Mouse (Mus musculus) small intestine, adult 2 months (tissue): Measurements from ENCODE around the gene Gm20388. TPM values are rescaled to one million over a fixed set of nuclear protein-coding genes. Genes with fewer than 3 reads are reported as not detected.
"Not testable (repeated sequence)": the region's sequence is repeated elsewhere in the genome, so short reads cannot be mapped to it uniquely, and the experiment has no call there.

Experiments used
- H3K27ac ChIP-seq: fragments of 200-500 bp; 2 replicates; pipeline ENCODE4 v1.5.1; 2012; ENCODE audit warnings: low read depth, low read length, control low read depth, inconsistent platforms; ENCODE audit not compliant: insufficient read depth
- H3K27me3 ChIP-seq: fragments of 200-500 bp; 2 replicates; pipeline ENCODE4 v1.6.1; 2012; ENCODE audit warnings: mild to moderate bottlenecking, moderate library complexity, low read length, inconsistent platforms; ENCODE audit not compliant: control insufficient read depth, insufficient read depth
- H3K36me3 ChIP-seq: fragments of 200-500 bp; 2 replicates; pipeline ENCODE4 v1.6.1; 2012; ENCODE audit warnings: mild to moderate bottlenecking, low read length, control low read depth, inconsistent platforms; ENCODE audit not compliant: control insufficient read depth, insufficient read depth
- H3K4me1 ChIP-seq: fragments of 200-500 bp; 2 replicates; pipeline ENCODE4 v1.6.1; 2012; ENCODE audit warnings: low read length, inconsistent platforms, mixed read lengths; ENCODE audit not compliant: control insufficient read depth, insufficient read depth, insufficient read length
- H3K4me3 ChIP-seq: fragments of 200-500 bp; 2 replicates; pipeline ENCODE4 v1.5.1; 2012; ENCODE audit warnings: low read depth, mild to moderate bottlenecking, control low read depth, inconsistent platforms, low read length, moderate library complexity
- CTCF ChIP-seq: fragments of 200-500 bp; IDR thresholded peaks from 2 replicates; pipeline ENCODE4 v1.5.1; 2012; ENCODE audit warnings: low read depth, mild to moderate bottlenecking, control low read depth, inconsistent platforms, low read length, moderate library complexity, mixed read lengths; ENCODE audit not compliant: insufficient replicate concordance, insufficient read length; ENCODE audit errors: extremely low read depth
- POLR2A ChIP-seq: fragments of 200-500 bp; IDR thresholded peaks from 2 replicates; pipeline ENCODE4 v1.6.1; 2012; ENCODE audit warnings: low read depth, mild to moderate bottlenecking, control low read depth, inconsistent platforms, low read length, moderate library complexity
- WGBS: fragments of 180-500 bp; shearing (Covaris S2); methylation state at CpG from one replicate; pipeline ENCODE4 v1.1.7; 2018; 5-methylcytosine and 5-hydroxymethylcytosine counted together
- polyA plus RNA-seq: library from polyadenylated mRNA; depleted of rRNA; stranded (reverse); fragments of >200 nt; gene quantifications from 2 replicates; pipeline ENCODE4 v1.2.3, GENCODE M21; 2012

Gm20388 gene
- polyA plus RNA-seq, 1 experiment = 37.3 TPM

- Histone ChIP-seq H3K36me3 (no peaks in the 10 kb centered on the region), H3K27me3 (no peaks in the 10 kb centered on the region), H3K4me3 (no peak overlapping the region), H3K27ac (0 out of 2 replicates have a peak overlapping the region, but pooled peaks have one; percentile 17), H3K4me1 (peaks cover 11% of the 10 kb centered on the region)
- 78% methylated on average over 15 of the region's 15 CpGs for WGBS
- TF ChIP-seq POLR2A = no peak
- no peak for TF ChIP-seq CTCF
Observed at GRCm38 (mm10) chr8:120715996-120716680, 805.5 kb downstream of the Gm20388 start.

DNA sequence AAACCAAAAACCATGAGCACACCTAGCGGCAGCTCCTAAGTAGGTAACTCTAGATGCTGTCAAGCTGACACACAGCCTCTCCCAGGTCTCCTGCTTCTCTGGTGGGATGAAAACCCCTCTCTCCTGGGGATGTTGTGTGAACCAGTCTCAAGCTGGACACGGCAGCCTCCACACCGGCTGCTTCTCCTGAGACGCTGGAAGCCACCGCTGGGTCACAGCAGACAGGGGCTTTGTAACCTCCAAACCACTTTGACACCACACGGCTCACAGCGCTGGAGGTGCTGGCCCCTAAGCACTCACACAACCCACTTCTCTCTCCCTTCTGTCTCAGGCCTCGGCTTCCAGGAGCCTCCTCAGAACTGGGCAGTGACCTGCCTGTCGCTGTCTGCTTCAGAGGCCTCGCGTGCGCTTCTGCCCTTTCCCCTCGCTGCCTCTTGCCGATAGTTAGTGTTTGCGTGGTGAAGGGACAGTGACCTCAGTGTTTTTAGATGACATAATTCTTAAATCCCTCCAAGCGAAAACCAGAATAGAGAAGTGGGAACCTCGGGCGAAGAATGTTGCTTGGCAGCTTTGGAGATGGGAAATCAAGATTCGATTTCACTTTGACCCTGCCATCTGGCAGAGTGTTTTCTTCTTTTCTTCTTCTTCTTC is 809.1 kb downstream of the Gm20388 start:
- 77% methylated on average over 19 of the region's 19 CpGs for WGBS
- TF ChIP-seq CTCF = no peak
- TF ChIP-seq POLR2A = no peak
- H3K4me1 ChIP-seq = peaks cover 11% of the 10 kb centered on the region
- no peaks in the 10 kb centered on the region for H3K36me3 ChIP-seq
- no peak overlapping the region for H3K4me3 ChIP-seq
- H3K27me3 ChIP-seq = no peaks in the 10 kb centered on the region
- no peak overlapping the region for H3K27ac ChIP-seq

- H3K36me3 ChIP-seq = no peaks in the 10 kb centered on the region
- H3K27me3 ChIP-seq = no peaks in the 10 kb centered on the region
- peaks cover 23% of the 10 kb centered on the region for H3K4me1 ChIP-seq
- no peak overlapping the region for H3K27ac ChIP-seq
- TF ChIP-seq POLR2A (no peak), CTCF (peak; percentile 64; the same call in 1 of the 2 replicates)
- 80% methylated on average over 6 of the region's 6 CpGs for WGBS
- no peak overlapping the region for H3K4me3 ChIP-seq
Observed at GRCm38 (mm10) chr8:120723025-120723424, 812.4 kb downstream of the Gm20388 start.

- not testable (repeated sequence) for H3K27ac ChIP-seq, H3K27me3 ChIP-seq, H3K4me3 ChIP-seq, H3K36me3 ChIP-seq
- peaks cover 28% of the 10 kb centered on the region for H3K4me1 ChIP-seq
- WGBS = 83% methylated on average over 4 of the region's 4 CpGs
- TF ChIP-seq CTCF = peak; percentile 53; the same call in 1 of the 2 replicates
Observed at GRCm38 (mm10) chr8:120724096-120724495, 813.5 kb downstream of the Gm20388 start.

DNA sequence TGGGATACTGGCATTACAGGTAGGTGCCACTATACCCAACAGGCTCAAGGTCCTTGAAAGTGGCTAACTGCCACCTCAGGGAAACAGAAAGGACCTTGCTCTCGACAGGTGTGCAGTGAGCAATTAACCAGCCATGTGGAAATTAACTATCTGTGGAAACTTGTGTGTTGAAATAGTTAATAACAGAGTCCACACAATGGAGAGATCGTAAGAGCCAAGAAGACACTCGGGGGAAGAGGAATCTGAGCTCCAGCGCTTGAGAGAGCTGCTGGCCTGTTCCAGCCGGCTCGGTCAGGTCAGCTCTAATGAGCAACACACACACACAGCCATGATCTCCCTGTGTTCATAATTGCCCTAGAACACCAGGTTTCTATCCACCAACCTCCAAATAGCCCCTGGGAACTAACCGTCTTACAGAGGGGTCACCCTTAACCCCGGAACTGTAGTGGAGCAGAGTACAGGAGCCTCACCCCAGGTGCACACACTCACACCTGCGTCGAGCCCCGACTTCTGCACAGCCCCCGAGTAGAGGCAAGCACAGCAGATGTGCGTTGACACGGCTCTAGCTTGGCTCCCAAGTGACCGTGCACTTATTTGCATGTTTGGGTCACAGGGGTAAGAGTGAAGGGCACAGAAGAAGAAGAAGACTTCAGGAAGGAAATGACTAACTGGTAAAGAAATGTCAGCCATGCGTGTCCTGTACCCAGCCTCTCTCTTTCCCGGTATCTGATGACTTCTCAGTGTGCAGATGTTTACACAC is 814.4 kb downstream of the Gm20388 start:
- peaks cover 37% of the 10 kb centered on the region for H3K4me1 ChIP-seq
- WGBS = 14% methylated on average over 17 of the region's 17 CpGs
- no peaks in the 10 kb centered on the region for H3K27me3 ChIP-seq
- TF ChIP-seq POLR2A = no peak
- no peak for TF ChIP-seq CTCF
- H3K36me3 ChIP-seq = no peaks in the 10 kb centered on the region
- H3K27ac ChIP-seq = peak overlapping the region; percentile 100
- H3K4me3 ChIP-seq = peak overlapping the region; percentile 30

GRCm38 (mm10) chr8:120725576-120725950 is 814.9 kb downstream of the Gm20388 start:
- 31% methylated on average over 5 of the region's 5 CpGs for WGBS
- H3K4me3 ChIP-seq = no peak overlapping the region
- no peaks in the 10 kb centered on the region for H3K27me3 ChIP-seq
- peaks cover 41% of the 10 kb centered on the region for H3K4me1 ChIP-seq
- TF ChIP-seq CTCF (no peak), POLR2A (no peak)
- no peaks in the 10 kb centered on the region for H3K36me3 ChIP-seq
- H3K27ac ChIP-seq = peak overlapping the region; percentile 100

DNA sequence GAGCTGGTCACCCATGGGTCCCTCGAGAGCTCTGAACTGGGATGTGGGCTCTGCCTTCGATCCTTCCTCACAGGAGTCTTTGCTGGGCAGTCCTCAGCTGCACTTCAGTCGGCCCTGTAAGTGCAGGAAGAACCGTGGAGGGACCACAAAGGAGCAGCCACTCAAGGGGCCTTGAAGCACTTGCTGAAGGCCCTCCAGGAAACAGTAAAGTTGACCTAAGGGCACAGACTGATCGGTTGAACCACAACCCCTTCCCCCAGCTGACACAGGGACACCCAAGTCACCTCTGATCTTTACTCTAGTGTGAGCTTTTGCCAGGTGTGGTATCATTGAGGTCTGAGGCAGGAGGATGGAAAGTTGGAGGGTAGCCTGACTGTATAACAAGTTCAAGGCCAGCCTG is 815.4 kb downstream of the Gm20388 start:
- Histone ChIP-seq H3K4me1 (peaks cover 42% of the 10 kb centered on the region), H3K36me3 (no peaks in the 10 kb centered on the region), H3K4me3 (no peak overlapping the region), H3K27me3 (no peaks in the 10 kb centered on the region), H3K27ac (peak overlapping the region; percentile 100)
- TF ChIP-seq POLR2A = no peak
- no peak for TF ChIP-seq CTCF
- WGBS = 30% methylated on average over 5 of the region's 5 CpGs
